Mouse (Mus musculus) heart, postnatal 0 days (tissue): ENCODE results near the gene Srpr. TPM values are rescaled to one million over a fixed set of nuclear protein-coding genes. Genes with fewer than 3 reads are reported as not detected.
A peak's percentile ranks its signal among the peaks of the same experiment; 100 is the strongest.

Experiments used
- ATAC-seq: fragments of 200-750 bp; cut with Nextera tagmentation; 2 replicates; pipeline ENCODE4 v1.8.0; 2017; ENCODE audit warnings: low read depth, moderate number of reproducible peaks, moderate library complexity; ENCODE audit not compliant: insufficient read depth
- DNase-seq: peaks from one replicate; pipeline ENCODE4 v3.0.0-alpha.2; 2016; ENCODE audit warnings: low spot score
- H3K27ac ChIP-seq: fragments of 300-500 bp; sonication (generic); 2 replicates; pipeline ENCODE4 v1.5.1; 2014; ENCODE audit warnings: low read depth, mild to moderate bottlenecking
- H3K27me3 ChIP-seq: fragments of 300-500 bp; sonication (generic); 2 replicates; pipeline ENCODE4 v1.6.1; 2014; ENCODE audit warnings: low read length, mixed read lengths; ENCODE audit not compliant: control insufficient read depth, insufficient read depth
- H3K36me3 ChIP-seq: fragments of 300-500 bp; sonication (generic); replicated peaks from 2 replicates; pipeline ENCODE4 v1.6.1; 2014; ENCODE audit warnings: low read length, mixed read lengths; ENCODE audit not compliant: control insufficient read depth, insufficient read depth
- H3K4me1 ChIP-seq: fragments of 300-500 bp; sonication (generic); 2 replicates; pipeline ENCODE4 v1.6.1; 2014; ENCODE audit warnings: antibody characterized with exemption; ENCODE audit not compliant: control insufficient read depth, insufficient read depth
- H3K4me2 ChIP-seq: fragments of 300-500 bp; sonication (generic); 2 replicates; pipeline ENCODE4 v1.6.1; 2014; ENCODE audit warnings: low read depth, mild to moderate bottlenecking, low read length, moderate library complexity
- H3K4me3 ChIP-seq: fragments of 300-500 bp; sonication (generic); 2 replicates; pipeline ENCODE4 v1.5.1; 2014; ENCODE audit warnings: low read depth, low read length
- H3K9ac ChIP-seq: fragments of 300-500 bp; sonication (generic); replicated peaks from 2 replicates; pipeline ENCODE4 v1.6.1; 2014; ENCODE audit warnings: low read depth, low read length, mixed read lengths
- H3K9me3 ChIP-seq: fragments of 300-500 bp; sonication (generic); replicated peaks from 2 replicates; pipeline ENCODE4 v1.6.1; 2016; ENCODE audit warnings: low read length; ENCODE audit not compliant: control insufficient read depth
- CTCF ChIP-seq: IDR thresholded peaks from 2 replicates; pipeline ENCODE4 v1.5.1; 2016; ENCODE audit warnings: antibody characterized with exemption, control low read depth, low read depth
- EP300 ChIP-seq: IDR thresholded peaks from 2 replicates; pipeline ENCODE4 v1.6.1; 2016; ENCODE audit warnings: antibody characterized with exemption, low read depth
- WGBS: fragments of 180-500 bp; shearing (Covaris S2); extraction: QIAGEN DNeasy Blood & Tissue Kit; methylation state at CpG from one replicate; pipeline ENCODE4 v1.1.7; 2014; 5-methylcytosine and 5-hydroxymethylcytosine counted together
- polyA plus RNA-seq: library from polyadenylated mRNA; unstranded; fragments of >200 nt; fragmentation: Nextera tagmentation; extraction: Ambion mirVana; gene quantifications from 2 replicates; pipeline ENCODE4 v1.2.1, GENCODE M21; 2015
- total RNA-seq: library from RNA; depleted of rRNA; stranded (reverse); fragments of >200 nt; gene quantifications from 2 replicates; pipeline ENCODE4 v1.2.3, GENCODE M21; 2014; ENCODE audit warnings: low replicate concordance

The Srpr gene
- total and polyA plus RNA-seq, 2 experiments from 2014 or later: 39.0 to 90.3 TPM

GRCm38 (mm10) chr9:35182832-35183231, 17.1 kb upstream of the Srpr start:
- no peak overlapping the region for H3K27ac ChIP-seq
- H3K4me3 ChIP-seq: no peak overlapping the region
- H3K4me1 ChIP-seq: no peaks in the 10 kb centered on the region
- no peak overlapping the region for H3K4me2 ChIP-seq
- H3K27me3 ChIP-seq: no peaks in the 10 kb centered on the region
- no peaks in the 10 kb centered on the region; the same call in 1 of the 2 replicates for H3K36me3 ChIP-seq
- no peak overlapping the region for H3K9ac ChIP-seq
- H3K9me3 ChIP-seq: no peaks in the 10 kb centered on the region
- 47% methylated on average over 2 of the region's 2 CpGs for WGBS
- DNase-seq (no peak), ATAC-seq (no peak)
- TF ChIP-seq EP300 (no peak), CTCF (no peak)

- WGBS: 69% methylated on average over 5 of the region's 5 CpGs
- no peak for ATAC-seq
Measured at GRCm38 (mm10) chr9:35183359-35183758, 16.6 kb upstream of the Srpr start.

GRCm38 (mm10) chr9:35186430-35186829, 13.5 kb upstream of the Srpr start:
- Histone ChIP-seq H3K9me3 (no peaks in the 10 kb centered on the region), H3K9ac (no peak overlapping the region), H3K4me1 (no peaks in the 10 kb centered on the region), H3K36me3 (peaks cover 18% of the 10 kb centered on the region), H3K27ac (no peak overlapping the region), H3K27me3 (no peaks in the 10 kb centered on the region), H3K4me2 (no peak overlapping the region), H3K4me3 (no peak overlapping the region)
- ATAC-seq (no peak), DNase-seq (no peak)
- 73% methylated on average over 4 of the region's 4 CpGs for WGBS
- TF ChIP-seq CTCF (no peak), EP300 (no peak)

More at GRCm38 (mm10) chr9:35183359-35183758, 16.6 kb upstream of the Srpr start:
- no peaks in the 10 kb centered on the region for H3K27me3 ChIP-seq
- no peaks in the 10 kb centered on the region; the same call in 1 of the 2 replicates for H3K36me3 ChIP-seq
- no peak overlapping the region for H3K27ac ChIP-seq
- no peak overlapping the region for H3K4me2 ChIP-seq
- H3K9me3 ChIP-seq: no peaks in the 10 kb centered on the region
- H3K4me3 ChIP-seq: no peak overlapping the region
- H3K9ac ChIP-seq: no peak overlapping the region
- no peaks in the 10 kb centered on the region for H3K4me1 ChIP-seq
- TF ChIP-seq CTCF (no peak), EP300 (no peak)
- DNase-seq: no peak

- DNase-seq (no peak), ATAC-seq (no peak)
- H3K27me3 ChIP-seq: no peaks in the 10 kb centered on the region
- H3K4me2 ChIP-seq: no peak overlapping the region
- H3K4me3 ChIP-seq: no peak overlapping the region
- WGBS: 78% methylated on average over 10 of the region's 10 CpGs
- no peaks in the 10 kb centered on the region for H3K9me3 ChIP-seq
- no peak overlapping the region for H3K9ac ChIP-seq
- H3K27ac ChIP-seq: no peak overlapping the region
- H3K4me1 ChIP-seq: no peaks in the 10 kb centered on the region
- TF ChIP-seq EP300 (no peak), CTCF (no peak)
- H3K36me3 ChIP-seq: peaks cover 20% of the 10 kb centered on the region
Measured at GRCm38 (mm10) chr9:35187351-35187903, 12.5 kb upstream of the Srpr start.

- H3K9ac ChIP-seq: no peak overlapping the region
- no peaks in the 10 kb centered on the region for H3K27me3 ChIP-seq
- peaks cover 20% of the 10 kb centered on the region for H3K36me3 ChIP-seq
- WGBS: 45% methylated on average over 22 of the region's 22 CpGs
- ATAC-seq: peak; percentile 72; the same call in 1 of the 2 replicates
- TF ChIP-seq CTCF: no peak
- TF ChIP-seq EP300: no peak
- H3K4me3 ChIP-seq: no peak overlapping the region
- H3K9me3 ChIP-seq: no peaks in the 10 kb centered on the region
- DNase-seq: peak; percentile 65
- H3K4me2 ChIP-seq: peak overlapping the region; percentile 14
- H3K4me1 ChIP-seq: no peaks in the 10 kb centered on the region
- no peak overlapping the region for H3K27ac ChIP-seq
Measured at GRCm38 (mm10) chr9:35188700-35189099, 11.3 kb upstream of the Srpr start.

GRCm38 (mm10) chr9:35192983-35193542, 6.9 kb upstream of the Srpr start:
- WGBS: 77% methylated on average over 11 of the region's 11 CpGs
- H3K4me2 ChIP-seq: no peak overlapping the region
- TF ChIP-seq EP300: no peak
- no peak for TF ChIP-seq CTCF
- H3K27me3 ChIP-seq: no peaks in the 10 kb centered on the region
- peaks cover 20% of the 10 kb centered on the region; the same call in 1 of the 2 replicates for H3K36me3 ChIP-seq
- no peaks in the 10 kb centered on the region for H3K9me3 ChIP-seq
- H3K4me1 ChIP-seq: no peaks in the 10 kb centered on the region
- H3K9ac ChIP-seq: no peak overlapping the region
- ATAC-seq (no peak), DNase-seq (no peak)
- no peak overlapping the region for H3K4me3 ChIP-seq
- no peak overlapping the region for H3K27ac ChIP-seq
